Mouse (Mus musculus) adrenal gland, adult 18-20 months (tissue): Measurements from ENCODE around the gene Phactr4. TPM values are rescaled to one million over a fixed set of nuclear protein-coding genes. Genes with fewer than 3 reads are reported as not detected.

Source experiments
- DNase-seq, 2 experiments: peaks; one replicate each; pipeline ENCODE4 v3.0.0; 2021 to 2022; ENCODE audit warnings: low spot score in 2 of 2
- total RNA-seq, 2 experiments: library from RNA; stranded (reverse); gene quantifications; 1 replicate in 1 of 2; 2 replicates in 1 of 2; pipeline ENCODE4 v1.2.3; 2021

Gene Phactr4
- total RNA-seq, 2 experiments from 2014 or later, result 41.6 to 81.7 TPM

- DNase-seq, result no peak
Observed at GRCm38 (mm10) chr4:132341451-132341850, 80.8 kb downstream of the Phactr4 start.

GRCm38 (mm10) chr4:132338943-132339342 lies 83.3 kb downstream of the Phactr4 start:
- DNase-seq, result no peak

- no peak for DNase-seq
Observed at GRCm38 (mm10) chr4:132332880-132333279, 89.4 kb downstream of the Phactr4 start.

- DNase-seq, result no peak
Observed at GRCm38 (mm10) chr4:132331960-132332359, 90.3 kb downstream of the Phactr4 start.

GRCm38 (mm10) chr4:132329835-132330354 lies 92.4 kb downstream of the Phactr4 start:
- no peak for DNase-seq

GRCm38 (mm10) chr4:132329115-132329834 lies 93.0 kb downstream of the Phactr4 start, which contains the start of gene Trnau1ap:
Trnau1ap (minus strand) TSS chr4:132329538.
- DNase-seq, result peak; percentile 83 to 87

GRCm38 (mm10) chr4:132328391-132328982 lies 93.8 kb downstream of the Phactr4 start:
- DNase-seq, result no peak

GRCm38 (mm10) chr4:132326481-132326880 lies 95.8 kb downstream of the Phactr4 start:
- no peak for DNase-seq

GRCm38 (mm10) chr4:132315711-132316110 lies 106.6 kb downstream of the Phactr4 start:
- DNase-seq, result no peak

- no peak for DNase-seq
Observed at GRCm38 (mm10) chr4:132312627-132313026, 109.7 kb downstream of the Phactr4 start.

GRCm38 (mm10) chr4:132311801-132312200 lies 110.5 kb downstream of the Phactr4 start:
- no peak for DNase-seq

GRCm38 (mm10) chr4:132311209-132311608 lies 111.1 kb downstream of the Phactr4 start:
- DNase-seq, result no peak

- peak in 1 of 2 experiments; percentile 34 for DNase-seq
Observed at GRCm38 (mm10) chr4:132309849-132310472, 112.3 kb downstream of the Phactr4 start.

- DNase-seq, result no peak
Observed at GRCm38 (mm10) chr4:132309140-132309848, 113.0 kb downstream of the Phactr4 start.

- peak; percentile 81 to 82 for DNase-seq
Observed at GRCm38 (mm10) chr4:132308437-132309139, 113.7 kb downstream of the Phactr4 start.

- no peak for DNase-seq
Observed at GRCm38 (mm10) chr4:132306004-132306403, 116.3 kb downstream of the Phactr4 start.
